Comparison of ENCODE assay signal across 1 mouse cellular context in genomic region chr7:139957958-139958357, GRCm38 (mm10).
TF ChIP-seq lines count a peak whose summit lies in the region.

No protein-coding gene starts in this region.

TF ChIP-seq in CH12.LX, 34 proteins besides CTCF, POLR2A, EP300 and RAD21:
- no peak for TF ChIP-seq E2F4 (IDR thresholded peaks at IDR 0.05; ENCODE audit: insufficient replicate concordance, low read depth, low read length)
- no peak for TF ChIP-seq SMC3 (IDR thresholded peaks at IDR 0.05; ENCODE audit: low read depth, low read length)
- TF ChIP-seq JUND (conservative IDR thresholded peaks at IDR 0.05; ENCODE audit: low read depth, low read length): no peak
- TF ChIP-seq GABPA (IDR thresholded peaks at IDR 0.05; ENCODE audit: insufficient replicate concordance, low read depth, low read length): no peak
- TF ChIP-seq POLR2AphosphoS2 (IDR thresholded peaks at IDR 0.05; ENCODE audit: low read depth, low read length): 0 out of 2 replicates have a peak, but pooled peaks have one; percentile 18
